Mouse (Mus musculus): Measurements from ENCODE around the gene Il22ra2.
"Not testable (repeated sequence)": the region's sequence is repeated elsewhere in the genome, so short reads cannot be mapped to it uniquely, and the experiment has no call there.

The Il22ra2 gene

GRCm38 (mm10) chr10:19601502-19601901 lies 20.3 kb upstream of the Il22ra2 start:
- not testable (repeated sequence) for DNase-seq (ENCODE audit: low spot score)

GRCm38 (mm10) chr10:19603231-19603630 lies 18.6 kb upstream of the Il22ra2 start:
- no peak for DNase-seq (ENCODE audit: low spot score)

- no peak for DNase-seq (ENCODE audit: low spot score)
Measured at GRCm38 (mm10) chr10:19609125-19609524, 12.7 kb upstream of the Il22ra2 start.

- DNase-seq (ENCODE audit: low spot score), result no peak
Measured at GRCm38 (mm10) chr10:19611616-19612015, 10.2 kb upstream of the Il22ra2 start.

GRCm38 (mm10) chr10:19613111-19613753 lies 8.6 kb upstream of the Il22ra2 start:
- DNase-seq (ENCODE audit: low spot score), result no peak

- DNase-seq (ENCODE audit: low spot score), result no peak
Measured at GRCm38 (mm10) chr10:19619736-19620135, 2.1 kb upstream of the Il22ra2 start.

GRCm38 (mm10) chr10:19624617-19625016 lies 2.8 kb downstream of the Il22ra2 start:
- no peak for DNase-seq (ENCODE audit: low spot score)

GRCm38 (mm10) chr10:19627342-19627741 lies 5.5 kb downstream of the Il22ra2 start:
- DNase-seq (ENCODE audit: low spot score), result no peak

GRCm38 (mm10) chr10:19627748-19628147 lies 6.0 kb downstream of the Il22ra2 start:
- no peak for DNase-seq (ENCODE audit: low spot score)

GRCm38 (mm10) chr10:19631616-19632195 lies 9.9 kb downstream of the Il22ra2 start:
- no peak for DNase-seq (ENCODE audit: low spot score)

- no peak for DNase-seq (ENCODE audit: low spot score)
Measured at GRCm38 (mm10) chr10:19638851-19639250, 17.1 kb downstream of the Il22ra2 start.

- no peak for DNase-seq (ENCODE audit: low spot score)
Measured at GRCm38 (mm10) chr10:19639630-19640029, 17.8 kb downstream of the Il22ra2 start.

GRCm38 (mm10) chr10:19645119-19645518 lies 23.3 kb downstream of the Il22ra2 start:
- no peak for DNase-seq (ENCODE audit: low spot score)

GRCm38 (mm10) chr10:19657426-19657825 lies 35.6 kb downstream of the Il22ra2 start:
- DNase-seq (ENCODE audit: low spot score), result no peak

GRCm38 (mm10) chr10:19659953-19660352 lies 38.2 kb downstream of the Il22ra2 start:
- DNase-seq (ENCODE audit: low spot score), result no peak

- DNase-seq (ENCODE audit: low spot score), result no peak
Measured at GRCm38 (mm10) chr10:19668973-19669372, 47.2 kb downstream of the Il22ra2 start.

GRCm38 (mm10) chr10:19672015-19672414 lies 50.2 kb downstream of the Il22ra2 start:
- DNase-seq (ENCODE audit: low spot score), result no peak

GRCm38 (mm10) chr10:19673146-19673545 lies 51.3 kb downstream of the Il22ra2 start:
- DNase-seq (ENCODE audit: low spot score), result no peak

Data from urinary bladder, postnatal 25 days (tissue).